Mouse (Mus musculus): Measurements from ENCODE around the gene Trappc4. TPM values are rescaled to one million over a fixed set of nuclear protein-coding genes. Genes with fewer than 3 reads are reported as not detected.
"Not testable (repeated sequence)": the region's sequence is repeated elsewhere in the genome, so short reads cannot be mapped to it uniquely, and the experiment has no call there.

Gene Trappc4
- polyA plus RNA-seq, 1 experiment from 2014 or later: 275 TPM

DNA sequence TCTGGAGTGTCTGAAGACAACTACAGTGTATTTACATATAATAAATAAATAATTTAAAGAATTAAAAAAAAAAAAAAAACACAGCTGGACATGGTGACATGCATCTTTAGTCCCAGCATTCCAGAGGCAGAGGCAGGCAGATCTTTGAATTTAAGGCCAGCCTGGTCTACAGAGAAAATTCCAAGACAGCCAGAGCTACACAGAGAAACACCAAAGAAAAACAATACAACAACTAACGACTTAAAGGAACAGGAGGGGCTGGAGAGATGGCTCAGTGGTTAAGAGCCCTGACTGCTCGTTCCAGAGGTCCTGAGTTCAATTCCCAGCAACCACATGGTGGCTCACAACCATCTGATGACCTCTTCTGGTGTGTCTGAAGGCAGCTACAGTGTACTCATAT is 30.1 kb downstream of the Trappc4 start:
- Histone ChIP-seq H3K36me3 (peaks cover 14% of the 10 kb centered on the region), H3K4me1 (peaks cover 21% of the 10 kb centered on the region)
- H3K4me2 ChIP-seq (replicated peaks); ATAC-seq (ENCODE audit: low FRiP score, low read depth); H3K9ac ChIP-seq; H3K27ac ChIP-seq; H3K9me3 ChIP-seq; H3K27me3 ChIP-seq (replicated peaks); H3K4me3 ChIP-seq: not testable (repeated sequence)
- WGBS: 86% methylated on average over 2 of the region's 2 CpGs

DNA sequence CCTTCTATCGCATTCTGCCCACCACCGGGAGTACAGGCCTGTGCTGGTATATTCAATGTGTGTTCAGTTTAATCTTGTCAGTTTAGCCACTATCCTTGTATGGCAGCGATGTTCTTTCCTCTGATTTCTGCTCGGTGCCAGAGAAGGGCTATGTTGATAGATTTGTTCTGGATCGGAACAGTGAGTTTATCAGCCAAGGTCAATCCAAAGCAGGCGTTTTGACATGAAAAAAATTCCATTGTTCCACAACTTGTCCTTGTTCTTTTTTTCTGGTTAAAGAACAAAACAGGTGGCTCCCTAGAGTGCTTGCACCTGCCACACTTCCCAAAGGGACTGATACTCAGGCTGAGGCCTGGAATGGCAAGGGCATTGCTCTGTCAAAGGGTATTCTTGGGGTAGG is 31.3 kb downstream of the Trappc4 start:
- no peak overlapping the region for H3K4me3 ChIP-seq
- peaks cover 2% of the 10 kb centered on the region; the same call in 1 of the 2 replicates for H3K36me3 ChIP-seq
- H3K4me1 ChIP-seq: peaks cover 21% of the 10 kb centered on the region
- 92% methylated on average over 6 of the region's 6 CpGs for WGBS
- H3K4me2 ChIP-seq (replicated peaks): no peak overlapping the region
- H3K9ac ChIP-seq: no peak overlapping the region
- no peaks in the 10 kb centered on the region for H3K9me3 ChIP-seq
- H3K27me3 ChIP-seq (replicated peaks): no peaks in the 10 kb centered on the region
- H3K27ac ChIP-seq: no peak overlapping the region
- no peak for ATAC-seq (ENCODE audit: low FRiP score, low read depth)

DNA sequence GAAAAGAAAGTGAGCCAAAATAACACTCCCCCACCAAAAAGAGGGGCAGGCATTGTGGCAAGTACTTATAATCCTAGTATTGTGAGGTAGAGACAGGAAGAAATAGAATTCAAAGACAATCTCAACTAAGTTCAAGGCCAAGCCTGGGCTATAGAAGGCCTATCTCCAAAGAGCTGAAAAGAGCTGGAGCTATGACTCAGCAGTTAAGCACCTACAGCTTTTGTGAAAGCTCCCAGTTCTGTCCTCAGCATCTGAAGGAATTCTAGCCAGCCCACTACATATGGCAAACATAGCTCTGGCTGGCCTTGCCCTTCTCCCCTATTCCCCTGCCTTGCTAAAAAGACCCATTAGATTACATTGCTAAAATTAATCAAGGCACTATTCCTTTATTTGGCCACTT is 34.0 kb downstream of the Trappc4 start:
- Histone ChIP-seq H3K9ac (no peak overlapping the region), H3K9me3 (no peaks in the 10 kb centered on the region), H3K4me1 (peaks cover 7% of the 10 kb centered on the region; the same call in 1 of the 2 replicates), H3K4me3 (no peak overlapping the region), H3K36me3 (no peaks in the 10 kb centered on the region), H3K27ac (no peak overlapping the region), H3K4me2 (replicated peaks) (no peak overlapping the region), H3K27me3 (replicated peaks) (no peaks in the 10 kb centered on the region)
- no peak for ATAC-seq (ENCODE audit: low FRiP score, low read depth)

DNA sequence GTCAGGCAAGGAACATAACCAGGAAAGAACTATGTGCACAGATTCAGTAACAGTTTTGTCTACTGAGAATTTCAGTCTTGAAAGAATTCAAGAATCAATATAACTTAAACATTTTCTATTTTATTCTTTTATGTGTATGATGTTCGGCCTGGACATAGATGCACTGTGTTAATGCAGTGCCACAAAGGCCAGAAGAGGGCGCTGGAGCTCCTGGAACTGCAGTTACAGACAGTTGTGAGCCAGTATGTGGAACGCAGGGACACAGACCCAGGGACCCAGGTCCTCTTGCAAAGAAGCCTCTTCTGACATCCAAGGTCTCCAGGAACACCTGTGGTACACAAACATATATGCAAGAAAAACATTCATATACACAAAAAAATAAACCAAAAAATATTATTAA is 42.9 kb downstream of the Trappc4 start:
- Histone ChIP-seq H3K4me2 (replicated peaks) (no peak overlapping the region), H3K27me3 (replicated peaks) (no peaks in the 10 kb centered on the region), H3K9me3 (no peaks in the 10 kb centered on the region), H3K4me1 (peaks cover 7% of the 10 kb centered on the region), H3K36me3 (peaks cover 4% of the 10 kb centered on the region; the same call in 1 of the 2 replicates), H3K9ac (no peak overlapping the region), H3K4me3 (no peak overlapping the region), H3K27ac (no peak overlapping the region)
- 67% methylated on average over 3 of the region's 3 CpGs for WGBS
- ATAC-seq (ENCODE audit: low FRiP score, low read depth): no peak

DNA sequence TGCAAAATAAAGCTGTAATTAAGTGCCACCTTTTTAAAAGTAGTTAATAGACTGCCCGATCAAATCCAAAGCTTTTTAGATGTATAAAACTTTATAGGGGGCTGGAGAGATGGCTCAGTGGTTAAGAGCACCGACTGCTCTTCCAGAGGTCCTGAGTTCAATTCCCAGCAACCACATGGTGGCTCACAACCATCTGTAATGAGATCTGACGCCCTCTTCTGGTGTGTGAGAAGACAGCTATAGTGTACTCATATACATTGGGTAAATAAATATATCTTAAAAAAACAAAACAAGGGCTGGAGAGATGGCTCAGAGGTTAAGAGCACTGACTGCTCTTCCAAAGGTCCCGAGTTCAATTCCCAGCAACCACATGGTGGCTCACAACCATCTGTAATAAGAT is 45.5 kb downstream of the Trappc4 start:
- not testable (repeated sequence) for H3K27me3 ChIP-seq (replicated peaks); H3K27ac ChIP-seq; H3K9me3 ChIP-seq; ATAC-seq (ENCODE audit: low FRiP score, low read depth); H3K4me1 ChIP-seq
- 0 out of 2 replicates have a peak overlapping the region, but pooled peaks have one; percentile 83 for H3K9ac ChIP-seq
- H3K4me2 ChIP-seq (replicated peaks): peak overlapping the region; percentile 91
- H3K4me3 ChIP-seq: peak overlapping the region; percentile 86
- peaks cover 23% of the 10 kb centered on the region for H3K36me3 ChIP-seq
- 43% methylated on average over 4 of the region's 4 CpGs for WGBS

DNA sequence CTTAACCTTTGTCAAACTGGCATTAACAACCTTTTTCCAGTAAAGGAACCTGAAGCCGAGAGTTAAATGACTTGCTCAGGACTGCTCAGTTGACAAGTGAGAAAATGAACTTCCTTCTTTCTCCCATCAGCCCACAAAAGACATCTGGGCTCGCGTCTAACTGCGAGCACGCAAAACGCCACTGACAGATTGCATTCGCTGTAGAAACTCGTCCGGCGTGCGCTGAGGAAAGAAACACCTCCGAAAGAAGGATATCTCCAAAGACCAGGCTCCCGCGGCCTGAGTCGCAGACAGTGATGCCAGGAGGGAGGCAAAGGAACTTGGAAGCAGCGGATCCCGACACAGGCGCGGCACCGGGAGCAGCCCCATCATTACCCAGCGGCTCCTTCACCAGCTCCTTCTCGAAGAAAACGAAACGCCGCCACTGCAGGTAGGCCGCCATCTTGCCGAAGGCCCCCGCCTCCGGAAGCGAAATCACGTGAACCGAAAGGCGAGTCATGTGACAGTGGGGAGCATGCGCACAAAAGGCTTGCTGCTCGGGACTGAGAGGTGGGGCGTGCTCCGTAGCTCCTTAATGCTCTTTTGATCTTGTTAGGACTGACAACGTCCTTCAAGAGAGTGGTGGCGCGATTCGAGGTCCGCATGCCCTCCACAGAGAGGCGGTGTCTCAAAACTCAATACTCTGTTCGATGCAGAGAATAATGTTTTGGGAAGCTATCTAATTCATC is 46.0 kb downstream of the Trappc4 start, which contains the start of gene Vps11:
Gene Vps11, minus strand, starts transcription at position 481 of the 728 bp plus-strand sequence.
- ATAC-seq (ENCODE audit: low FRiP score, low read depth): peak; percentile 87
- peak within 1 kb of the TSS; percentile 86 for H3K4me3 ChIP-seq
- no peaks in the 10 kb centered on the region for H3K9me3 ChIP-seq
- no peaks in the 10 kb centered on the region for H3K27me3 ChIP-seq (replicated peaks)
- peaks cover 28% of the 10 kb centered on the region for H3K36me3 ChIP-seq
- H3K4me1 ChIP-seq: peaks cover 7% of the 10 kb centered on the region
- H3K27ac ChIP-seq: no peak within 1 kb of the TSS
- H3K4me2 ChIP-seq (replicated peaks): peak within 1 kb of the TSS; percentile 91
- WGBS: under 1% methylated on average over 44 of the region's 44 CpGs
- H3K9ac ChIP-seq: peak within 1 kb of the TSS; percentile 83

GRCm38 (mm10) chr9:44357207-44357606 is 50.2 kb downstream of the Trappc4 start:
- H3K4me1 ChIP-seq: peaks cover 7% of the 10 kb centered on the region
- H3K9me3 ChIP-seq: no peaks in the 10 kb centered on the region
- H3K27me3 ChIP-seq (replicated peaks): no peaks in the 10 kb centered on the region
- no peak overlapping the region for H3K4me2 ChIP-seq (replicated peaks)
- ATAC-seq (ENCODE audit: low FRiP score, low read depth): no peak
- WGBS: 72% methylated on average over 4 of the region's 4 CpGs
- H3K36me3 ChIP-seq: peaks cover 70% of the 10 kb centered on the region
- H3K4me3 ChIP-seq: no peak overlapping the region
- no peak overlapping the region for H3K27ac ChIP-seq
- H3K9ac ChIP-seq: no peak overlapping the region

Small RNA genes within 50 kb of the gene (microRNA-seq; reads per million reads assigned to microRNA genes)
- not detected for gene Mir7085

Other genes with a start within 250 kb of the Trappc4 start
- gene Cbl, start 173.6 kb downstream of the Trappc4 start, polyA plus RNA-seq (2016; fragmentation: Nextera tagmentation; extraction: Ambion mirVana): 22.1 and 25.5 TPM in 2 replicates
- gene Ccdc153, start 166.9 kb downstream of the Trappc4 start, polyA plus RNA-seq (2016; fragmentation: Nextera tagmentation; extraction: Ambion mirVana): not detected in 2 replicates
- gene Pdzd3, start 156.1 kb downstream of the Trappc4 start, polyA plus RNA-seq (2016; fragmentation: Nextera tagmentation; extraction: Ambion mirVana): 0.09 and 0.14 TPM in 2 replicates
- 3.7 and 3.8 TPM in 2 replicates for gene Nlrx1, start 139.0 kb downstream of the Trappc4 start, polyA plus RNA-seq (2016; fragmentation: Nextera tagmentation; extraction: Ambion mirVana)
- gene Abcg4, start 119.0 kb downstream of the Trappc4 start, polyA plus RNA-seq (2016; fragmentation: Nextera tagmentation; extraction: Ambion mirVana): 12.2 and 13.8 TPM in 2 replicates
- gene Hinfp, start 101.9 kb downstream of the Trappc4 start, polyA plus RNA-seq (2016; fragmentation: Nextera tagmentation; extraction: Ambion mirVana): 31.2 and 33.5 TPM in 2 replicates
- gene C2cd2l, start 87.3 kb downstream of the Trappc4 start, polyA plus RNA-seq (2016; fragmentation: Nextera tagmentation; extraction: Ambion mirVana): 25.3 and 26.9 TPM in 2 replicates
- 34.6 and 39.1 TPM in 2 replicates for gene Dpagt1, start 81.6 kb downstream of the Trappc4 start, polyA plus RNA-seq (2016; fragmentation: Nextera tagmentation; extraction: Ambion mirVana)
- 281 and 302 TPM in 2 replicates for gene H2afx, start 72.9 kb downstream of the Trappc4 start, polyA plus RNA-seq (2016; fragmentation: Nextera tagmentation; extraction: Ambion mirVana)
- gene Hmbs, start 63.4 kb downstream of the Trappc4 start, polyA plus RNA-seq (2016; fragmentation: Nextera tagmentation; extraction: Ambion mirVana): 92.8 and 95.0 TPM in 2 replicates
- 36.9 and 37.8 TPM in 2 replicates for gene Vps11, start 45.9 kb downstream of the Trappc4 start, polyA plus RNA-seq (2016; fragmentation: Nextera tagmentation; extraction: Ambion mirVana)
- gene Hyou1, start 28.1 kb downstream of the Trappc4 start, polyA plus RNA-seq (2016; fragmentation: Nextera tagmentation; extraction: Ambion mirVana): 31.0 and 33.0 TPM in 2 replicates
- gene Slc37a4, start 10.7 kb downstream of the Trappc4 start, polyA plus RNA-seq (2016; fragmentation: Nextera tagmentation; extraction: Ambion mirVana): 44.1 and 45.5 TPM in 2 replicates
- 1,233 and 1,284 TPM in 2 replicates for gene Rps25, start 461 bp downstream of the Trappc4 start, polyA plus RNA-seq (2016; fragmentation: Nextera tagmentation; extraction: Ambion mirVana)
- gene Ccdc84, start 11.0 kb upstream of the Trappc4 start, polyA plus RNA-seq (2016; fragmentation: Nextera tagmentation; extraction: Ambion mirVana): 30.6 and 35.7 TPM in 2 replicates
- gene Foxr1, start 33.5 kb upstream of the Trappc4 start, polyA plus RNA-seq (2016; fragmentation: Nextera tagmentation; extraction: Ambion mirVana): not detected in 2 replicates
- gene Upk2, start 47.4 kb upstream of the Trappc4 start, polyA plus RNA-seq (2016; fragmentation: Nextera tagmentation; extraction: Ambion mirVana): 0.35 TPM in 1 of 2 replicates, not detected in the other
- gene Bcl9l, start 75.2 kb upstream of the Trappc4 start, polyA plus RNA-seq (2016; fragmentation: Nextera tagmentation; extraction: Ambion mirVana): 9.3 and 10.9 TPM in 2 replicates
- gene Cxcr5, start 154.3 kb upstream of the Trappc4 start, polyA plus RNA-seq (2016; fragmentation: Nextera tagmentation; extraction: Ambion mirVana): not detected in 2 replicates
- 17.6 and 26.7 TPM in 2 replicates for gene Ddx6, start 197.3 kb upstream of the Trappc4 start, polyA plus RNA-seq (2016; fragmentation: Nextera tagmentation; extraction: Ambion mirVana)

Data from neural tube, embryonic 12.5 days (tissue).